In genomic region chr16:10741082-10741481, GRCm38 (mm10) we compare ENCODE assay signal across 11 mouse cellular contexts. TPM values are rescaled to one million over a fixed set of nuclear protein-coding genes. Genes with fewer than 3 reads are reported as not detected.
DNase-seq lines count a peak whose midpoint lies in the region; ATAC-seq and TF ChIP-seq lines count a peak whose summit lies in the region.
"Had no signal": no experiment of that assay in that cellular context is flagged by ENCODE, and none has a peak within 500 bp of the region (broad histone marks: within the 10 kb centered on the region; RNA-seq: fewer than 3 reads in every experiment).

No protein-coding gene starts in this region.

- H3K9ac ChIP-seq in kidney, postnatal 0 days (ENCODE audit: low read depth, low read length), result no peak overlapping the region
- H3K9ac ChIP-seq in hindbrain, embryonic 13.5 days, result no peak overlapping the region
- no peak overlapping the region for H3K9ac ChIP-seq in forebrain, embryonic 14.5 days (ENCODE audit: low read length)
- H3K9ac ChIP-seq: hindbrain, embryonic 14.5 days; limb, embryonic 13.5 days; neural tube, embryonic 13.5 days had no signal

- no peak overlapping the region for H3K4me3 ChIP-seq in kidney, postnatal 0 days (replicated peaks; ENCODE audit: low read depth, low read length)
- H3K4me3 ChIP-seq in brown adipose tissue, adult 24 weeks (ENCODE audit: insufficient read depth, low read depth, low read length), result no peak overlapping the region
- H3K4me3 ChIP-seq in hindbrain, embryonic 13.5 days, result no peak overlapping the region
- H3K4me3 ChIP-seq in forebrain, embryonic 14.5 days (ENCODE audit: low read depth, low read length), result no peak overlapping the region
- H3K4me3 ChIP-seq: limb, embryonic 13.5 days; neural tube, embryonic 13.5 days had no signal

- no peak for TF ChIP-seq CTCF in kidney, postnatal 0 days (IDR thresholded peaks at IDR 0.05; ENCODE audit: low read depth)

- peak; percentile 46 for DNase-seq in kidney, postnatal 0 days (ENCODE audit: low spot score)
- no peak for DNase-seq in kidney, adult 18-20 months
- DNase-seq in lung, postnatal 25 days (ENCODE audit: low spot score), result peak; percentile 82
- no peak for DNase-seq in cerebellum, adult 18-20 months
- DNase-seq in forebrain, embryonic 14.5 days (ENCODE audit: low spot score), result no peak

- no peaks in the 10 kb centered on the region for H3K9me3 ChIP-seq in kidney, postnatal 0 days (replicated peaks; ENCODE audit: low read length)
- H3K9me3 ChIP-seq in hindbrain, embryonic 13.5 days, result no peaks in the 10 kb centered on the region
- H3K9me3 ChIP-seq in forebrain, embryonic 14.5 days (replicated peaks; ENCODE audit: control insufficient read depth, low read length), result no peaks in the 10 kb centered on the region
- H3K9me3 ChIP-seq: limb, embryonic 13.5 days; neural tube, embryonic 13.5 days had no signal

- H3K27ac ChIP-seq in kidney, postnatal 0 days, result no peak overlapping the region
- peak overlapping the region; percentile 59 for H3K27ac ChIP-seq in brown adipose tissue, adult 24 weeks (replicated peaks; ENCODE audit: low read depth, low read length)
- H3K27ac ChIP-seq in hindbrain, embryonic 13.5 days, result no peak overlapping the region
- no peak overlapping the region for H3K27ac ChIP-seq in forebrain, embryonic 14.5 days (ENCODE audit: low read depth, low read length)
- H3K27ac ChIP-seq: hindbrain, embryonic 14.5 days; limb, embryonic 13.5 days; neural tube, embryonic 13.5 days had no signal

- no peak for ATAC-seq in kidney, postnatal 0 days (replicated peaks; ENCODE audit: low FRiP score, low read depth)
- ATAC-seq in CD4-positive, CD25-positive, alpha-beta regulatory T cell, adult 4 months, result peak; percentile 97
- ATAC-seq in hindbrain, embryonic 13.5 days (ENCODE audit: low FRiP score), result no peak
- no peak for ATAC-seq in forebrain, embryonic 14.5 days

- no peaks in the 10 kb centered on the region for H3K27me3 ChIP-seq in kidney, postnatal 0 days (ENCODE audit: insufficient read depth, low read length)
- no peaks in the 10 kb centered on the region for H3K27me3 ChIP-seq in hindbrain, embryonic 13.5 days
- no peaks in the 10 kb centered on the region for H3K27me3 ChIP-seq in forebrain, embryonic 14.5 days (replicated peaks; ENCODE audit: control insufficient read depth, insufficient read depth, low read length)
- H3K27me3 ChIP-seq: limb, embryonic 13.5 days; neural tube, embryonic 13.5 days had no signal

- 77% methylated on average over 2 of the region's 2 CpGs for WGBS in kidney, postnatal 0 days
- 98% methylated on average over 2 of the region's 2 CpGs for WGBS in hindbrain, embryonic 13.5 days
- WGBS in forebrain, embryonic 14.5 days, result 96% methylated on average over 2 of the region's 2 CpGs

- 0 out of 2 replicates have a peak, but pooled peaks cover 2% of the 10 kb centered on the region for H3K36me3 ChIP-seq in kidney, postnatal 0 days (ENCODE audit: insufficient read depth, low read length)
- peaks cover 9% of the 10 kb centered on the region for H3K36me3 ChIP-seq in hindbrain, embryonic 13.5 days
- no peaks in the 10 kb centered on the region for H3K36me3 ChIP-seq in forebrain, embryonic 14.5 days (ENCODE audit: control insufficient read depth, insufficient read depth, low read length)
- H3K36me3 ChIP-seq: limb, embryonic 13.5 days had no signal

- 0 out of 2 replicates have a peak, but pooled peaks cover 9% of the 10 kb centered on the region for H3K4me1 ChIP-seq in kidney, postnatal 0 days (replicated peaks; ENCODE audit: insufficient read depth, low read length)
- peaks cover 26% of the 10 kb centered on the region for H3K4me1 ChIP-seq in brown adipose tissue, adult 24 weeks (ENCODE audit: control insufficient read depth, insufficient read depth, insufficient read length, low read length)
- 0 out of 2 replicates have a peak, but pooled peaks cover 7% of the 10 kb centered on the region for H3K4me1 ChIP-seq in hindbrain, embryonic 13.5 days (replicated peaks)
- H3K4me1 ChIP-seq in forebrain, embryonic 14.5 days (ENCODE audit: control insufficient read depth, insufficient read depth, low read length), result no peaks in the 10 kb centered on the region
- H3K4me1 ChIP-seq: neural tube, embryonic 13.5 days had no signal

- no peak overlapping the region for H3K4me2 ChIP-seq in kidney, postnatal 0 days (ENCODE audit: low read length)
- no peak overlapping the region for H3K4me2 ChIP-seq in hindbrain, embryonic 13.5 days
- H3K4me2 ChIP-seq in forebrain, embryonic 14.5 days (ENCODE audit: low read length), result no peak overlapping the region
- H3K4me2 ChIP-seq: hindbrain, embryonic 14.5 days; limb, embryonic 13.5 days; neural tube, embryonic 13.5 days had no signal

RNA-seq across cellular contexts. Expression of gene Socs1, which starts 44.3 kb away (rescaled TPM):
- polyA plus RNA-seq in kidney, postnatal 0 days (2015; fragmentation: Nextera tagmentation; extraction: Ambion mirVana), result 7.4 and 7.8 TPM in 2 replicates
- polyA plus RNA-seq in CD4-positive, CD25-positive, alpha-beta regulatory T cell, adult 4 months (2017; shearing (Covaris generic)), result 1 to 10 TPM; 2.5 to 3.9 TPM
- 0.54 TPM in 1 of 2 replicates, not detected in the other for polyA plus RNA-seq in brown adipose tissue, adult 24 weeks (2012; ENCODE audit: insufficient read depth, insufficient read length, missing spikeins)
- polyA plus RNA-seq in hindbrain, embryonic 13.5 days (2015; fragmentation: Nextera tagmentation; extraction: Ambion mirVana), result 3.6 TPM in 2 replicates
- 1.1 and 1.6 TPM in 2 replicates for polyA plus RNA-seq in forebrain, embryonic 14.5 days (2014; fragmentation: Nextera tagmentation; extraction: Ambion mirVana)

RNA-seq across cellular contexts. Expression of gene Tnp2, which starts 47.4 kb away (rescaled TPM):
- polyA plus RNA-seq in kidney, postnatal 0 days (2015; fragmentation: Nextera tagmentation; extraction: Ambion mirVana), result not detected in 2 replicates
- polyA plus RNA-seq in CD4-positive, CD25-positive, alpha-beta regulatory T cell, adult 4 months (2017; shearing (Covaris generic)), result 1 to 10 TPM; 2.4 to 3.7 TPM
- polyA plus RNA-seq in brown adipose tissue, adult 24 weeks (2012; ENCODE audit: insufficient read depth, insufficient read length, missing spikeins), result not detected in 2 replicates
- polyA plus RNA-seq in hindbrain, embryonic 13.5 days (2015; fragmentation: Nextera tagmentation; extraction: Ambion mirVana), result not detected in 2 replicates
- polyA plus RNA-seq in forebrain, embryonic 14.5 days (2014; fragmentation: Nextera tagmentation; extraction: Ambion mirVana), result not detected in 2 replicates
- polyA plus RNA-seq: hindbrain, embryonic 14.5 days; limb, embryonic 13.5 days; neural tube, embryonic 13.5 days had no signal

RNA-seq across cellular contexts. Expression of gene Prm3, which starts 49.6 kb away (rescaled TPM):
- not detected in 2 replicates for polyA plus RNA-seq in kidney, postnatal 0 days (2015; fragmentation: Nextera tagmentation; extraction: Ambion mirVana)
- polyA plus RNA-seq in CD4-positive, CD25-positive, alpha-beta regulatory T cell, adult 4 months (2017; shearing (Covaris generic)), result not detected
- polyA plus RNA-seq in brown adipose tissue, adult 24 weeks (2012; ENCODE audit: insufficient read depth, insufficient read length, missing spikeins), result not detected in 2 replicates
- not detected in 2 replicates for polyA plus RNA-seq in hindbrain, embryonic 13.5 days (2015; fragmentation: Nextera tagmentation; extraction: Ambion mirVana)
- not detected in 2 replicates for polyA plus RNA-seq in forebrain, embryonic 14.5 days (2014; fragmentation: Nextera tagmentation; extraction: Ambion mirVana)
- polyA plus RNA-seq: hindbrain, embryonic 14.5 days; limb, embryonic 13.5 days; neural tube, embryonic 13.5 days had no signal

RNA-seq across cellular contexts. Expression of gene Prm2, which starts 54.9 kb away (rescaled TPM):
- not detected in 2 replicates for polyA plus RNA-seq in kidney, postnatal 0 days (2015; fragmentation: Nextera tagmentation; extraction: Ambion mirVana)
- polyA plus RNA-seq in CD4-positive, CD25-positive, alpha-beta regulatory T cell, adult 4 months (2017; shearing (Covaris generic)), result not detected
- polyA plus RNA-seq in brown adipose tissue, adult 24 weeks (2012; ENCODE audit: insufficient read depth, insufficient read length, missing spikeins), result not detected in 2 replicates
- polyA plus RNA-seq in hindbrain, embryonic 13.5 days (2015; fragmentation: Nextera tagmentation; extraction: Ambion mirVana), result not detected in 2 replicates
- polyA plus RNA-seq in forebrain, embryonic 14.5 days (2014; fragmentation: Nextera tagmentation; extraction: Ambion mirVana), result not detected in 2 replicates
- polyA plus RNA-seq: hindbrain, embryonic 14.5 days; limb, embryonic 13.5 days; neural tube, embryonic 13.5 days had no signal

Comparison
In these comparisons a context has a peak if more than half of its experiments do, and no peak if none do; other contexts are left out.
1. DNase-seq: peak in kidney, postnatal 0 days (single experiment) and lung, postnatal 25 days (single experiment); none in kidney, adult 18-20 months (single experiment), cerebellum, adult 18-20 months (0 of 2) and forebrain, embryonic 14.5 days (single experiment).